Mouse (Mus musculus): ENCODE measurements around the gene Strc. TPM values are rescaled to one million over a fixed set of nuclear protein-coding genes. Genes with fewer than 3 reads are reported as not detected.

Gene Strc
- polyA plus RNA-seq, 1 experiment, result 0.11 TPM

DNA sequence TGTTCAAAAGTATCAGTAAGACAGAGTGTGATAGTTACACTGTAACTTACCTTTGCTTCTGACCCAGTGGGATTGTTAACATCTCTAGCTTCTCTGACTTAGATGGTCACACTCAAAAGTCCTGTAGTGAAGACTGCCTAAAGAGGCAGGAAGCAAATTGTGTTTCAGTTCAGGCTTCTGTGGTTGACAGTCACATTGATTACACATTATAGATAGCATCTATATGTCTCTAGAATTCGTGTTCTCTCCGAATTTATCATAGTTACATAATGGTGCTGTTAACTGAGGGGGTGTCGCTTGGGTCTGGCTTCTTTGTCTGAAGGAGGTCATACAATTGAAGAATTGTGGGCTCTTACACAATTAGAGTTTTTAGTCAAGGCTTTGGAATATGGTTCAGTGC lies 28.1 kb upstream of the Strc start:
- Histone ChIP-seq H3K4me1 (ENCODE audit: control insufficient read depth, insufficient read depth, low read length) (peaks cover 4% of the 10 kb centered on the region), H3K4me3 (ENCODE audit: control insufficient read depth, low read depth, low read length) (no peak overlapping the region; the same call in 1 of the 2 replicates), H3K36me3 (ENCODE audit: control insufficient read depth, insufficient read depth, low read length) (peaks cover 6% of the 10 kb centered on the region), H3K27me3 (ENCODE audit: control insufficient read depth, insufficient read depth, low read length) (no peaks in the 10 kb centered on the region), H3K27ac (ENCODE audit: control insufficient read depth, insufficient read depth, low read depth, low read length) (no peak overlapping the region)
- TF ChIP-seq CTCF (IDR thresholded peaks at IDR 0.05; ENCODE audit: control insufficient read depth, insufficient read depth, insufficient replicate concordance, low read depth, low read length) (no peak), POLR2A (IDR thresholded peaks at IDR 0.05; ENCODE audit: control insufficient read depth, low read depth, low read length) (no peak)

DNA sequence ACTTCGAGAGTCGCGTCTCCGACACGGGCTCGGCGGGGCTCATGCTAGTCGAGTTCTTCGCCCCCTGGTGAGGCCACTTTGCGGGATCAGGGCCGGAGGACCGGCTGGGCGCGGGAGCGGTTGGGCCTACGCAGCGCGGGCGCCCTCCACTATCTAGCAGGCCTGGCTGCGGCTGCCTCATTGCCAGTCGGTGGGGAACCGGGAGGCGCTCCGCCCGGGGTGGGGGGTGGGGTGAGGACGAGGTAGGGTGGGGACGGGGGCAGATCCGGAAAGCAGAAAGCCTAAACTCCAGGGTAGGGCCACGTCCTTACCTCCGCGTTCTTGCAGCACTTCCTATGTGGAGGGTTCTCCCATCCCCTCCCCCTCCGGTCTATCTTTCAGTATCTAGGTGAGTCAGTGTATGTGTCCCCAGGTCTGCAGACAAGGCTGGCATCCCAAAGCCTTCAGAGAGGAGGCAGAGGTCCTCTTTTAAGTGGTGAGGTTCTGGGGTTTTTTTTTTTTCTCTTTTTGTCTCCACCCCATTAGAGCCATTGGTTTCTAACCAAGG lies 27.2 kb upstream of the Strc start:
- peak overlapping the region; percentile 97 for H3K4me3 ChIP-seq (ENCODE audit: control insufficient read depth, low read depth, low read length)
- H3K4me1 ChIP-seq (ENCODE audit: control insufficient read depth, insufficient read depth, low read length), result peaks cover 4% of the 10 kb centered on the region
- peaks cover 6% of the 10 kb centered on the region for H3K36me3 ChIP-seq (ENCODE audit: control insufficient read depth, insufficient read depth, low read length)
- peak overlapping the region; percentile 97 for H3K27ac ChIP-seq (ENCODE audit: control insufficient read depth, insufficient read depth, low read depth, low read length)
- no peak for TF ChIP-seq POLR2A (IDR thresholded peaks at IDR 0.05; ENCODE audit: control insufficient read depth, low read depth, low read length)
- TF ChIP-seq CTCF (IDR thresholded peaks at IDR 0.05; ENCODE audit: control insufficient read depth, insufficient read depth, insufficient replicate concordance, low read depth, low read length), result no peak
- H3K27me3 ChIP-seq (ENCODE audit: control insufficient read depth, insufficient read depth, low read length), result no peaks in the 10 kb centered on the region

DNA sequence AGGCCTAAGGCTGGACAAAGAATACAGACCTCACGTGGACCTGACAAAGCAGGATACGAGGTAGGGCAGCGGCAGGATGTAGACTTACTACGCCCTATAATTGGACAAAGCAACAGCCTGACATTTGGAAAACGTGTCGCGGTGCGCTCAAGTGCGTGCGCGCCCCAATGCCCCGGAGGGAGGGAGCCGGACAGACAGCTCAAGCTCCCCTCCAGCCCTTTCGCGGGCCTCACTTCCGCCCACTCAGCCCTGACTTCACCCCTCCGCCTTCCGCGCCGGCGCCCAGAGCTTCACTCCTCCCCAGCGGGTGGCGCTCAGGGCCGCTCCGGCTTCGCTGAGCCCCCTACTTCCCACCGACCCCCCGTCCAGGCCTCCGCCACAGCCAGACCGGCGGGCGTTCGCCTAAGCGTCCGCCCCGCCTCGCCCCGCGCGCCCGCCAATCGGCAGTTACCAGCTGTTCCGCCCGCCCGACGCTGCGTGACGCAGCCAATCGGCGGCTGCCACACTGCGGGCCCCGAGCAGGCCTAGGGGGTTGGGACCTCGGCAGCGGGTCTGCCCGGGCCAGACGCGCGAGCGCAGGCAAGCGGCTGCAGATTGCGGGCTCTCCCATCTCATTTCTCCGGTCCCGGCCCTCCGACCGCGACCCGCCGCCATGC lies 26.5 kb upstream of the Strc start, which contains the start of the genes Pdia3 and Catsper2:
TSS of gene Pdia3 (plus strand) at position 389 of the 656 bp plus-strand sequence.
TSS of gene Catsper2 (minus strand) at position 406 of the 656 bp plus-strand sequence.
- Histone ChIP-seq H3K27me3 (ENCODE audit: control insufficient read depth, insufficient read depth, low read length) (no peaks in the 10 kb centered on the region), H3K4me3 (ENCODE audit: control insufficient read depth, low read depth, low read length) (peak within 1 kb of the TSS; percentile 97), H3K4me1 (ENCODE audit: control insufficient read depth, insufficient read depth, low read length) (peaks cover 4% of the 10 kb centered on the region), H3K36me3 (ENCODE audit: control insufficient read depth, insufficient read depth, low read length) (peaks cover 6% of the 10 kb centered on the region), H3K27ac (ENCODE audit: control insufficient read depth, insufficient read depth, low read depth, low read length) (peak within 1 kb of the TSS; percentile 97)
- TF ChIP-seq CTCF (IDR thresholded peaks at IDR 0.05; ENCODE audit: control insufficient read depth, insufficient read depth, insufficient replicate concordance, low read depth, low read length) (no peak), POLR2A (IDR thresholded peaks at IDR 0.05; ENCODE audit: control insufficient read depth, low read depth, low read length) (peak; percentile 94)

DNA sequence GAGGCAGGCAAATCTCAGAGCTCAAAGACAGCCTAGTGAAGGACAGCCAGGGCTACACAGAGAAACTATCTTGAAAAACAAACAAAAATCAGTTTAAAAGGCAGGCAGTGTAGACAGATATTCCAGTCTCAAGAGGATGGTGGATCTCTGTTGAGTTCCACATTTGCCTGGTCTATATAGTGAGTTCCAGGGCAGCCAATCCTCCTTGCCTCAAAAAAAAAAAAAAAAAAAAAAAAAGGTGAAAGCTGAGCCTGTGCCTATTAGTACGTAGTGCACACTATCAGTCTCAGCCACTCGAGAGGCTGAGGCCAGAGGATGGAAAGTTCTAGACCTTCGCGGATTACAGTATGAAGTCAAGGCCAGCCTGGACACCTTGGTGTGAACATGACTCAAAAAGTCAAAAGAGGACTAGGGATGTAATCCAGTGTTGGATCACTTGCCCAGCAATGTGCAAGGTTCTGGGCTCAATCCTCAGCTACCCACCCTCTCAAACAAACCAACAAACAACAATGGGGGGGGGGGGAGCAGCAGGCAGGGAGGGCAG lies 25.9 kb upstream of the Strc start:
- no peak for TF ChIP-seq CTCF (IDR thresholded peaks at IDR 0.05; ENCODE audit: control insufficient read depth, insufficient read depth, insufficient replicate concordance, low read depth, low read length)
- TF ChIP-seq POLR2A (IDR thresholded peaks at IDR 0.05; ENCODE audit: control insufficient read depth, low read depth, low read length), result no peak
- Histone ChIP-seq H3K27me3 (ENCODE audit: control insufficient read depth, insufficient read depth, low read length) (no peaks in the 10 kb centered on the region), H3K4me1 (ENCODE audit: control insufficient read depth, insufficient read depth, low read length) (peaks cover 4% of the 10 kb centered on the region), H3K27ac (ENCODE audit: control insufficient read depth, insufficient read depth, low read depth, low read length) (peak overlapping the region; percentile 92), H3K36me3 (ENCODE audit: control insufficient read depth, insufficient read depth, low read length) (peaks cover 6% of the 10 kb centered on the region), H3K4me3 (ENCODE audit: control insufficient read depth, low read depth, low read length) (peak overlapping the region; percentile 97)

DNA sequence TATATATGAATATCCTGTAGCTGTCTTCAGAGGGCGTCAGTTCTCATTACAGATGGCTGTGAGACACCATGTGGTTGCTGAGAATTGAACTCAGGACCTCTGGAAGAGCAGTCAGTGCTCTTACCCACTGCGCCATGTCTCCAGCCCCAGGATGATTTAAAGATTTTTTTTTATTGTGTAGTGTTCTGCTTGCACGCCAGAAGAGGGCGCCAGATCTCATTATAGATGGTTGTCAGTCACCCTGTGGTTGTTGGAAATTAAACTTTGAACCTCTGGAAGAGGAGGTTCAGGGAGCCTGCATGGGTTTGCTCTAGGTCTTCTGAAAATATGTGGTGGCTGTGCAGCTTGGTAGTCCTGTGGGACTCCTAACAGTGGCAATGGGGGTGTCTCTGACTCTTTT lies 21.2 kb upstream of the Strc start:
- H3K27ac ChIP-seq (ENCODE audit: control insufficient read depth, insufficient read depth, low read depth, low read length), result no peak overlapping the region
- no peaks in the 10 kb centered on the region for H3K27me3 ChIP-seq (ENCODE audit: control insufficient read depth, insufficient read depth, low read length)
- no peak overlapping the region for H3K4me3 ChIP-seq (ENCODE audit: control insufficient read depth, low read depth, low read length)
- peaks cover 2% of the 10 kb centered on the region for H3K4me1 ChIP-seq (ENCODE audit: control insufficient read depth, insufficient read depth, low read length)
- peaks cover 6% of the 10 kb centered on the region for H3K36me3 ChIP-seq (ENCODE audit: control insufficient read depth, insufficient read depth, low read length)
- TF ChIP-seq POLR2A (IDR thresholded peaks at IDR 0.05; ENCODE audit: control insufficient read depth, low read depth, low read length), result no peak
- no peak for TF ChIP-seq CTCF (IDR thresholded peaks at IDR 0.05; ENCODE audit: control insufficient read depth, insufficient read depth, insufficient replicate concordance, low read depth, low read length)

DNA sequence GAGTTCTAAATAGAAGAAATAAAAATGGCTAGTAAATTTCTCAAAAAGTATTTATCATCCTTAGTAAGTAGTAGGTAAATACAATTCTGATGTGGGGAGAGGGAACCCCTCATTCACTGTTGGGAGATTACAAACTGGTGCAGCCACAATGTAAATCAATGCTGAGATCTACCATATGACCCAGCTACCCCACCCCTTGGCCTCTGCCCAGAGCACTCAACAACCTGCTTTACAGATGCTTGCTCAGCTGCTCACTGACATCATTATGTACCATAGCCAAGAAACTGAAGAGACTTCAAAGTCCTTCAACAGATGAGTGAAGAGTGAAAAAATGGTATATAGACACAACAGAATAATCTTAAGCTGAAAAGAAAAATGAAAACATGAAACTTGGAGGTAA lies 16.3 kb upstream of the Strc start:
- H3K4me1 ChIP-seq (ENCODE audit: control insufficient read depth, insufficient read depth, low read length), result no peaks in the 10 kb centered on the region
- TF ChIP-seq POLR2A (IDR thresholded peaks at IDR 0.05; ENCODE audit: control insufficient read depth, low read depth, low read length) (no peak), CTCF (IDR thresholded peaks at IDR 0.05; ENCODE audit: control insufficient read depth, insufficient read depth, insufficient replicate concordance, low read depth, low read length) (no peak)
- no peaks in the 10 kb centered on the region for H3K36me3 ChIP-seq (ENCODE audit: control insufficient read depth, insufficient read depth, low read length)
- no peak overlapping the region for H3K27ac ChIP-seq (ENCODE audit: control insufficient read depth, insufficient read depth, low read depth, low read length)
- H3K27me3 ChIP-seq (ENCODE audit: control insufficient read depth, insufficient read depth, low read length), result no peaks in the 10 kb centered on the region
- H3K4me3 ChIP-seq (ENCODE audit: control insufficient read depth, low read depth, low read length), result no peak overlapping the region

DNA sequence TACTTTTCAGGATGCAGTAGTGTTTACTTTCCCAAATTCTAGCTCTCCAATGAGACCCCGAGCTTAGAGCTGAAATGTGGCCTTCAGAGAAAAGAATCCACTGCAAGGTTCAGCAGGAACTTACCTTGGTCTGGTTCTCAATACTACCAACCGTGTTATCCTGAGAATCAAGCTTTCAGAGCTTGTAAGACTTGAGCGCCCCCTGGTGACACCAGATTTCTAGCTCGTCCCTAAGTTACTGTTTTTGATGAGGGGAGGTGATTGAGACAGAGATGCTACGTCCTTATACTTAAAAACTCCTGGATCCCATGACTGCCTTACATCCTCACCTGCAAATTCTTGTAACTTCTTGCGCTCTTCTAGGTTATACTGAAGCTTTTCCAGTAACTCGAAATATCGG lies 9.7 kb upstream of the Strc start:
- no peaks in the 10 kb centered on the region; the same call in 1 of the 2 replicates for H3K36me3 ChIP-seq (ENCODE audit: control insufficient read depth, insufficient read depth, low read length)
- no peaks in the 10 kb centered on the region for H3K4me1 ChIP-seq (ENCODE audit: control insufficient read depth, insufficient read depth, low read length)
- no peaks in the 10 kb centered on the region for H3K27me3 ChIP-seq (ENCODE audit: control insufficient read depth, insufficient read depth, low read length)
- H3K27ac ChIP-seq (ENCODE audit: control insufficient read depth, insufficient read depth, low read depth, low read length), result no peak overlapping the region
- no peak overlapping the region for H3K4me3 ChIP-seq (ENCODE audit: control insufficient read depth, low read depth, low read length)
- TF ChIP-seq CTCF (IDR thresholded peaks at IDR 0.05; ENCODE audit: control insufficient read depth, insufficient read depth, insufficient replicate concordance, low read depth, low read length) (no peak), POLR2A (IDR thresholded peaks at IDR 0.05; ENCODE audit: control insufficient read depth, low read depth, low read length) (no peak)
